Mouse (Mus musculus) bone marrow, adult 2 months (tissue): Measurements from ENCODE around the gene 2210017I01Rik. TPM values are rescaled to one million over a fixed set of nuclear protein-coding genes. Genes with fewer than 3 reads are reported as not detected.

Experiments used
- H3K27ac ChIP-seq: fragments of 200-500 bp; 2 replicates; pipeline ENCODE4 v1.5.1; 2012; ENCODE audit warnings: low read depth, mild to moderate bottlenecking, control low read depth, inconsistent platforms, low read length; ENCODE audit not compliant: control insufficient read depth, poor library complexity, insufficient read depth
- H3K4me1 ChIP-seq: fragments of 200-500 bp; 2 replicates; pipeline ENCODE4 v1.6.1; 2011; ENCODE audit warnings: low read length; ENCODE audit not compliant: control insufficient read depth, insufficient read depth
- H3K4me3 ChIP-seq: fragments of 200-500 bp; replicated peaks from 2 replicates; pipeline ENCODE3; 2011; ENCODE audit warnings: mild to moderate bottlenecking, low read depth, low read length, control low read depth; ENCODE audit not compliant: control insufficient read depth
- CTCF ChIP-seq: fragments of 200-500 bp; IDR thresholded peaks from 2 replicates; pipeline ENCODE4 v1.5.1; 2011; ENCODE audit warnings: low read length, control low read depth; ENCODE audit not compliant: control insufficient read depth, insufficient read depth
- POLR2A ChIP-seq: fragments of 200-500 bp; IDR thresholded peaks from 2 replicates; pipeline ENCODE4 v1.6.1; 2011; ENCODE audit warnings: low read depth, mild to moderate bottlenecking, control low read depth, low read length, borderline replicate concordance; ENCODE audit not compliant: control insufficient read depth
- WGBS: fragments of 180-500 bp; shearing (Covaris S2); methylation state at CpG from one replicate; pipeline ENCODE4 v1.1.7; 2018; 5-methylcytosine and 5-hydroxymethylcytosine counted together
- polyA plus RNA-seq: library from polyadenylated mRNA; stranded (reverse); fragments of >200 nt; gene quantifications from 2 replicates; pipeline ENCODE4 v1.2.4, GENCODE M21; 2011; ENCODE audit warnings: low replicate concordance; ENCODE audit not compliant: missing spikeins, insufficient read depth, insufficient read length

Gene 2210017I01Rik
- polyA plus RNA-seq = not detected in 2 replicates

GRCm38 (mm10) chr3:92607392-92607791 lies at the start of gene 2210017I01Rik:
Gene 2210017I01Rik (minus strand): TSS chr3:92607492.
- Histone ChIP-seq H3K27ac (no peak within 1 kb of the TSS), H3K4me1 (no peaks in the 10 kb centered on the region), H3K4me3 (no peak within 1 kb of the TSS)
- TF ChIP-seq CTCF (no peak), POLR2A (no peak)

GRCm38 (mm10) chr3:92656826-92657225 lies 49.5 kb upstream of the 2210017I01Rik start, which contains the start of gene Lce1b:
Gene Lce1b (minus strand): TSS chr3:92656926.
- TF ChIP-seq POLR2A = no peak
- no peak for TF ChIP-seq CTCF
- no peak within 1 kb of the TSS for H3K27ac ChIP-seq
- no peaks in the 10 kb centered on the region for H3K4me1 ChIP-seq

GRCm38 (mm10) chr3:92648207-92648606 lies 40.9 kb upstream of the 2210017I01Rik start, which contains the start of gene Lce1a1:
Gene Lce1a1 (minus strand): TSS chr3:92648307.
- WGBS = 70% methylated on average over 1 of the region's 1 CpGs
- Histone ChIP-seq H3K27ac (no peak within 1 kb of the TSS), H3K4me3 (no peak within 1 kb of the TSS), H3K4me1 (no peaks in the 10 kb centered on the region)
- TF ChIP-seq CTCF (no peak), POLR2A (no peak)

More at GRCm38 (mm10) chr3:92656826-92657225, 49.5 kb upstream of the 2210017I01Rik start, which contains the start of gene Lce1b:
- no peak within 1 kb of the TSS for H3K4me3 ChIP-seq

GRCm38 (mm10) chr3:92639854-92640253 lies 32.6 kb upstream of the 2210017I01Rik start:
- Histone ChIP-seq H3K4me3 (no peak overlapping the region), H3K27ac (no peak overlapping the region), H3K4me1 (no peaks in the 10 kb centered on the region)
- WGBS = 85% methylated on average over 15 of the region's 15 CpGs
- TF ChIP-seq CTCF (no peak), POLR2A (no peak)

GRCm38 (mm10) chr3:92638653-92638991 lies 31.3 kb upstream of the 2210017I01Rik start:
- no peak overlapping the region for H3K27ac ChIP-seq
- TF ChIP-seq POLR2A = no peak
- no peak for TF ChIP-seq CTCF
- WGBS = 73% methylated on average over 3 of the region's 3 CpGs

GRCm38 (mm10) chr3:92637745-92638652 lies 30.7 kb upstream of the 2210017I01Rik start:
- H3K4me1 ChIP-seq = no peaks in the 10 kb centered on the region
- no peak overlapping the region for H3K4me3 ChIP-seq
- H3K27ac ChIP-seq = no peak overlapping the region
- TF ChIP-seq POLR2A (no peak), CTCF (no peak)
- WGBS = 39% methylated on average over 1 of the region's 1 CpGs

More at GRCm38 (mm10) chr3:92638653-92638991, 31.3 kb upstream of the 2210017I01Rik start:
- no peaks in the 10 kb centered on the region for H3K4me1 ChIP-seq
- no peak overlapping the region for H3K4me3 ChIP-seq

GRCm38 (mm10) chr3:92621560-92621959 lies 14.3 kb upstream of the 2210017I01Rik start, which contains the start of gene Lce6a:
Gene Lce6a (minus strand): TSS chr3:92621660.
- no peak within 1 kb of the TSS for H3K27ac ChIP-seq
- 64% methylated on average over 2 of the region's 2 CpGs for WGBS
- no peak for TF ChIP-seq CTCF
- no peak for TF ChIP-seq POLR2A
- H3K4me1 ChIP-seq = no peaks in the 10 kb centered on the region
- no peak within 1 kb of the TSS for H3K4me3 ChIP-seq

- TF ChIP-seq CTCF (no peak), POLR2A (no peak)
Observed at GRCm38 (mm10) chr3:92609804-92610203, 2.5 kb upstream of the 2210017I01Rik start.

GRCm38 (mm10) chr3:92602169-92602568 lies 5.1 kb downstream of the 2210017I01Rik start:
- TF ChIP-seq CTCF = no peak
- no peak for TF ChIP-seq POLR2A
- H3K4me3 ChIP-seq = no peak overlapping the region
- H3K27ac ChIP-seq = no peak overlapping the region
- no peaks in the 10 kb centered on the region for H3K4me1 ChIP-seq
- 40% methylated on average over 1 of the region's 1 CpGs for WGBS

More at GRCm38 (mm10) chr3:92609804-92610203, 2.5 kb upstream of the 2210017I01Rik start:
- Histone ChIP-seq H3K4me3 (no peak overlapping the region), H3K4me1 (no peaks in the 10 kb centered on the region), H3K27ac (no peak overlapping the region)
- 36% methylated on average over 1 of the region's 1 CpGs for WGBS
